Mouse (Mus musculus) CH12.LX (cell line): ENCODE measurements at regions not wholly inside any gene's neighbourhood (a gene's known extent, or its start where the extent isn't known, plus 50 kb on each side); places are given as distances from the start of the nearest gene placed in this dataset.

ENCODE experiments used
- DNase-seq: peaks from one replicate; pipeline ENCODE4 v3.0.0-alpha.2; 2013; ENCODE audit errors: extremely low read depth
- H3K27ac ChIP-seq: 2 replicates; pipeline ENCODE4 v1.5.1; 2012; ENCODE audit warnings: low read depth, mild to moderate bottlenecking, control low read depth, moderate library complexity; ENCODE audit not compliant: insufficient read depth
- H3K27me3 ChIP-seq: replicated peaks from 2 replicates; pipeline ENCODE3; 2012; ENCODE audit warnings: inconsistent platforms
- H3K36me3 ChIP-seq, 2 experiments: replicated peaks in 1 of 2; 2 replicates each; pipeline versions ENCODE3 to v1.6.1; 2012; ENCODE audit warnings: inconsistent platforms in 1 of 2, low read length in 1 of 2, mild to moderate bottlenecking in 1 of 2, mixed read lengths in 1 of 2, moderate library complexity in 1 of 2; ENCODE audit not compliant: control insufficient read depth in 1 of 2, insufficient read depth in 1 of 2
- H3K4me1 ChIP-seq, 2 experiments: 2 replicates each; pipeline ENCODE4 v1.6.1; 2012; ENCODE audit warnings: inconsistent platforms in 1 of 2, moderate library complexity in 1 of 2; ENCODE audit not compliant: insufficient read depth in 2 of 2, control insufficient read depth in 1 of 2
- H3K4me2 ChIP-seq: 2 replicates; pipeline ENCODE4 v1.6.1; 2012; ENCODE audit warnings: low read depth, mild to moderate bottlenecking, control low read depth; ENCODE audit not compliant: poor library complexity, insufficient read depth, severe bottlenecking
- H3K4me3 ChIP-seq, 3 experiments: fragments of 150-350 bp in 1 of 3; sonication (generic) in 1 of 3; replicated peaks in 1 of 3; 2 replicates each; pipeline versions ENCODE3 to v1.5.1; 2011 to 2012; ENCODE audit warnings: low read depth in 2 of 3, low read length in 2 of 3, mild to moderate bottlenecking in 2 of 3, moderate library complexity in 2 of 3, control low read depth in 1 of 3, improper control_type of control experiment in 1 of 3, inconsistent platforms in 1 of 3, mixed read lengths in 1 of 3; ENCODE audit not compliant: poor library complexity in 1 of 3
- H3K79me2 ChIP-seq: replicated peaks from 2 replicates; pipeline ENCODE4 v1.6.1; 2012; ENCODE audit warnings: mild to moderate bottlenecking, moderate library complexity; ENCODE audit not compliant: control insufficient read depth, poor library complexity, insufficient read depth, severe bottlenecking; ENCODE audit errors: extremely low read depth
- H3K9ac ChIP-seq: 2 replicates; pipeline ENCODE4 v1.6.1; 2012; ENCODE audit warnings: low read depth, mild to moderate bottlenecking, control low read depth, moderate library complexity; ENCODE audit not compliant: insufficient read depth
- H3K9me3 ChIP-seq: replicated peaks from 2 replicates; pipeline ENCODE3; 2012; ENCODE audit warnings: low read length, inconsistent platforms, mixed read lengths
- CHD1 ChIP-seq: IDR thresholded peaks from 2 replicates; pipeline ENCODE4 v1.6.1; 2012; ENCODE audit warnings: low read depth, low read length, improper control_type of control experiment, inconsistent platforms
- GABPA ChIP-seq: IDR thresholded peaks from 2 replicates; pipeline ENCODE4 v1.6.1; 2012; ENCODE audit warnings: low read depth, low read length, improper control_type of control experiment, inconsistent platforms; ENCODE audit not compliant: insufficient replicate concordance
- JUN ChIP-seq: IDR thresholded peaks from 2 replicates; pipeline ENCODE4 v1.6.1; 2011; ENCODE audit warnings: low read depth, mild to moderate bottlenecking, low read length, improper control_type of control experiment, moderate library complexity; ENCODE audit not compliant: insufficient read depth
- JUND ChIP-seq: conservative IDR thresholded peaks from 2 replicates; pipeline ENCODE4 v1.6.1; 2011; ENCODE audit warnings: low read depth, low read length, improper control_type of control experiment
- KAT2A ChIP-seq: IDR thresholded peaks from 2 replicates; pipeline ENCODE4 v1.6.1; 2012; ENCODE audit warnings: low read length, improper control_type of control experiment, inconsistent platforms; ENCODE audit not compliant: insufficient replicate concordance
- MAFK ChIP-seq: IDR thresholded peaks from 2 replicates; pipeline ENCODE4 v1.6.1; 2011; ENCODE audit warnings: low read length, improper control_type of control experiment; ENCODE audit not compliant: insufficient replicate concordance
- MAX ChIP-seq: IDR thresholded peaks from 2 replicates; pipeline ENCODE4 v1.6.1; 2011; ENCODE audit warnings: low read length, improper control_type of control experiment
- MEF2A ChIP-seq: IDR thresholded peaks from 2 replicates; pipeline ENCODE4 v1.6.1; 2014; ENCODE audit warnings: low read depth, mild to moderate bottlenecking, inconsistent platforms, low read length, improper control_type of control experiment, borderline replicate concordance
- NRF1 ChIP-seq: IDR thresholded peaks from 2 replicates; pipeline ENCODE4 v1.6.1; 2014; ENCODE audit warnings: low read depth, mild to moderate bottlenecking, inconsistent platforms, low read length, improper control_type of control experiment, moderate library complexity
- PAX5 ChIP-seq: IDR thresholded peaks from 2 replicates; pipeline ENCODE4 v1.6.1; 2012; ENCODE audit warnings: low read length, inconsistent platforms, mixed read lengths
- POLR2A ChIP-seq: IDR thresholded peaks from 2 replicates; pipeline ENCODE4 v1.6.1; 2011; ENCODE audit warnings: low read depth, mild to moderate bottlenecking, improper control_type of control experiment, low read length
- POLR2AphosphoS2 ChIP-seq: IDR thresholded peaks from 2 replicates; pipeline ENCODE4 v1.6.1; 2011; ENCODE audit warnings: low read depth, low read length, improper control_type of control experiment
- RAD21 ChIP-seq: IDR thresholded peaks from 2 replicates; pipeline ENCODE4 v1.6.1; 2011; ENCODE audit warnings: low read depth, mild to moderate bottlenecking, low read length, improper control_type of control experiment, moderate library complexity
- SMC3 ChIP-seq: IDR thresholded peaks from 2 replicates; pipeline ENCODE4 v1.6.1; 2011; ENCODE audit warnings: low read depth, low read length, improper control_type of control experiment
- TBP ChIP-seq: conservative IDR thresholded peaks from 2 replicates; pipeline ENCODE4 v1.6.1; 2011; ENCODE audit warnings: low read depth, low read length, improper control_type of control experiment
- TCF12 ChIP-seq: IDR thresholded peaks from 2 replicates; pipeline ENCODE4 v1.6.1; 2014; ENCODE audit warnings: low read depth, mild to moderate bottlenecking, inconsistent platforms, low read length, improper control_type of control experiment
- UBTF ChIP-seq: IDR thresholded peaks from 2 replicates; pipeline ENCODE4 v1.6.1; 2012; ENCODE audit warnings: low read depth, mild to moderate bottlenecking, inconsistent platforms, low read length, improper control_type of control experiment, moderate library complexity
- USF1 ChIP-seq: IDR thresholded peaks from 2 replicates; pipeline ENCODE4 v1.6.1; 2014; ENCODE audit warnings: low read depth, mild to moderate bottlenecking, inconsistent platforms, low read length, improper control_type of control experiment
- USF2 ChIP-seq: conservative IDR thresholded peaks from 2 replicates; pipeline ENCODE4 v1.6.1; 2011; ENCODE audit warnings: low read depth, low read length, improper control_type of control experiment
- ZKSCAN1 ChIP-seq: IDR thresholded peaks from 2 replicates; pipeline ENCODE4 v1.6.1; 2012; ENCODE audit warnings: low read depth, inconsistent platforms, low read length, improper control_type of control experiment, borderline replicate concordance
- ZNF384 ChIP-seq: IDR thresholded peaks from 2 replicates; pipeline ENCODE4 v1.6.1; 2012; ENCODE audit warnings: low read depth, low read length, improper control_type of control experiment, inconsistent platforms
- dilution Hi-C: fragments of 300-500 bp; cut with MboI; formaldehyde crosslinking; loops from 2 replicates; pipeline ENCODE4 v1.14.3; 2020; ENCODE audit warnings: low sequenced_read_pairs; ENCODE audit not compliant: extremely low pct_unique_long_range_greater_than_20kb, extremely low pct_ligation_motif_present
- in situ Hi-C: fragments of 300-500 bp; cut with MboI; formaldehyde crosslinking; loops from 3 replicates; pipeline ENCODE4 v1.14.3; 2019; ENCODE audit warnings: low sequenced_read_pairs, low pct_ligation_motif_present, low pct_unique_long_range_greater_than_20kb, mixed read lengths

DNA sequence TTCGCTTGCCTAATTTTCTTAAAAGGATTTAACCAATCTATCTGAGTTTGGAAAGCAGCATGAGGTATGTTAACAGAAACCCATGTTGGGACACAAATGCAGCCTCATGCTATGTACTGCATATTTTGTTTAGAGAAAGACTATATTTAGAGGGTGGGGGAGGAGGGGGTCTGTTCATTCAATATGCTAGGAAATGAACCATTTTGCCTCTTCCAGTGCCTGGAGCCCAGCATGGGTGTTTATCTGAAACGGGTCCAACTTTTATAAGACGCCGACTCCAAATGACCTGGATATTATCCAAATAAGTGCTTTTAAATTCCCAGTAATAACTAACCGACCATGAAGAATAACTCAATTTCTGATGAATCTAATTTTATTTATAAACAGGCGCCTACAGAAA lies 278.2 kb upstream of the Chd6 start:
- Histone ChIP-seq H3K9ac (no peak overlapping the region), H3K36me3 (no peaks in the 10 kb centered on the region), H3K4me3 (no peak overlapping the region), H3K27me3 (no peaks in the 10 kb centered on the region), H3K4me2 (no peak overlapping the region), H3K27ac (no peak overlapping the region), H3K4me1 (no peaks in the 10 kb centered on the region), H3K9me3 (peaks cover 76% of the 10 kb centered on the region), H3K79me2 (no peaks in the 10 kb centered on the region)
- DNase-seq: no peak
- dilution Hi-C loops (no loop called here), in situ Hi-C loops (no loop called here)
- no peak for TF ChIP-seq MEF2A
- no peak for TF ChIP-seq POLR2A
- TF ChIP-seq KAT2A: no peak
- no peak for TF ChIP-seq TCF12
- TF ChIP-seq PAX5: no peak
- TF ChIP-seq MAFK: no peak
- no peak for TF ChIP-seq USF1
- no peak for TF ChIP-seq POLR2AphosphoS2
- TF ChIP-seq JUND: no peak
- TF ChIP-seq ZKSCAN1: no peak

- in situ Hi-C loops: no loop called here
- no peak for DNase-seq
- Histone ChIP-seq H3K27ac (no peak overlapping the region), H3K4me2 (no peak overlapping the region), H3K36me3 (no peaks in the 10 kb centered on the region), H3K79me2 (no peaks in the 10 kb centered on the region), H3K4me1 (no peaks in the 10 kb centered on the region), H3K27me3 (no peaks in the 10 kb centered on the region), H3K9me3 (peaks cover 64% of the 10 kb centered on the region), H3K4me3 (no peak overlapping the region), H3K9ac (no peak overlapping the region)
- TF ChIP-seq SMC3 (no peak), UBTF (no peak), USF2 (no peak), MAX (no peak), NRF1 (no peak), PAX5 (no peak), JUN (no peak), CHD1 (no peak), POLR2AphosphoS2 (no peak), MEF2A (no peak), RAD21 (no peak), TBP (no peak), MAFK (no peak), ZNF384 (no peak), POLR2A (no peak), GABPA (no peak)
- dilution Hi-C loops: no loop called here
Measured at GRCm38 (mm10) chr2:161382411-161382810, 273.5 kb upstream of the Chd6 start.
